Mouse (Mus musculus) midbrain, embryonic 15.5 days (tissue): ENCODE data around the gene Ccdc188. TPM values are rescaled to one million over a fixed set of nuclear protein-coding genes. Genes with fewer than 3 reads are reported as not detected.

ENCODE experiments used
- ATAC-seq: fragments of 200-750 bp; cut with Nextera tagmentation; replicated peaks from 2 replicates; pipeline ENCODE4 v1.8.0; 2017; ENCODE audit warnings: moderate TSS enrichment
- H3K27ac ChIP-seq: fragments of 300-500 bp; sonication (generic); 2 replicates; pipeline ENCODE4 v1.5.1; 2015; ENCODE audit warnings: mild to moderate bottlenecking, inconsistent platforms
- H3K27me3 ChIP-seq: fragments of 300-500 bp; sonication (generic); replicated peaks from 2 replicates; pipeline ENCODE4 v1.6.1; 2015; ENCODE audit warnings: inconsistent platforms
- H3K36me3 ChIP-seq: fragments of 300-500 bp; sonication (generic); replicated peaks from 2 replicates; pipeline ENCODE4 v1.6.1; 2015; ENCODE audit warnings: inconsistent platforms
- H3K4me1 ChIP-seq: fragments of 300-500 bp; sonication (generic); 2 replicates; pipeline ENCODE4 v1.6.1; 2015; ENCODE audit warnings: inconsistent platforms
- H3K4me2 ChIP-seq: fragments of 300-500 bp; sonication (generic); 2 replicates; pipeline ENCODE4 v1.6.1; 2015; ENCODE audit warnings: inconsistent platforms, mild to moderate bottlenecking, moderate library complexity
- H3K4me3 ChIP-seq: fragments of 300-500 bp; sonication (generic); 2 replicates; pipeline ENCODE4 v1.5.1; 2015; ENCODE audit warnings: mild to moderate bottlenecking, inconsistent platforms
- H3K9ac ChIP-seq: fragments of 300-500 bp; sonication (generic); 2 replicates; pipeline ENCODE4 v1.6.1; 2015; ENCODE audit warnings: mild to moderate bottlenecking, inconsistent platforms
- H3K9me3 ChIP-seq: fragments of 300-500 bp; sonication (generic); 2 replicates; pipeline ENCODE4 v1.6.1; 2016; ENCODE audit warnings: inconsistent platforms
- WGBS: fragments of 180-500 bp; shearing (Covaris S2); methylation state at CpG from one replicate; pipeline ENCODE4 v1.1.7; 2015; ENCODE audit warnings: mixed read lengths; 5-methylcytosine and 5-hydroxymethylcytosine counted together
- polyA plus RNA-seq: library from polyadenylated mRNA; unstranded; fragments of >200 nt; fragmentation: Nextera tagmentation; extraction: Ambion mirVana; gene quantifications from 2 replicates; pipeline ENCODE4 v1.2.1, GENCODE M21; 2015

Gene Ccdc188
- polyA plus RNA-seq, 1 experiment from 2014 or later, result 0.14 TPM

DNA sequence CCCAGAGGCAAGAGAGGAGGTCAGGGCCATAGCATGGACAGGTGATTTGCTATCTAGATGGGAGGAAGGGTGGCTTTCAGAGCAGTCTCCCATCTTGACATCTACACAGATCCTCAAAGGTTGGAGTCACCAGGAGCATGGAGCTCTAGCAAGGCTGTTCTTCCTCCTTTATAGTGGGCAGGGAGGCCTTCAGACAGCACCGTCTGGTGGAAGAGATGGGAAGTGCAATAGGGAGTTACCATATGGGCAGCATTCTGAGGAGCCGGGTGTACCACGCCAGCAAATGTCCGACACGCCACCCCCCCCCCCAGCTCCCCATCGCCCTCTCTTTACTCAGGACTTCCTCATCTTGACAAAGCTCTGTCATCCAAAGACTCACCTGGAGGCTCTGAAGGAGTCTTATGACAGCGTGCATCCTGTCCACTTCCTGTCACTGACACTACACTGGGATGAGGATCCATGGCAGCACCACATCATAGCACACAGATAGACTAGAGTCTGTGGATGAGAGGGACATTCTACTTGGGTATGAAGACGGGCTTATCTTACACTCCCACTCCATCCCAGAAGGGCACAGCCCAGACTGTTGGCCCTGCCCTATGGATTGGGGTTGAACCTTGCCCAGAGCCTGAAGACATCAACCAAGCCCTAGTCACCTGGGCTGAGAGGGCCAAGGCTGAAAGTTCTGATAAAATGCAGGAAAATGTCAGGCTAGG is 6.8 kb upstream of the Ccdc188 start:
- Histone ChIP-seq H3K27ac (no peak overlapping the region), H3K4me1 (peaks cover 46% of the 10 kb centered on the region), H3K9ac (no peak overlapping the region), H3K27me3 (0 out of 2 replicates have a peak, but pooled peaks cover 2% of the 10 kb centered on the region), H3K4me3 (no peak overlapping the region), H3K36me3 (no peaks in the 10 kb centered on the region), H3K9me3 (no peaks in the 10 kb centered on the region), H3K4me2 (no peak overlapping the region)
- ATAC-seq, result no peak
- WGBS, result 27% methylated on average over 8 of the region's 8 CpGs

DNA sequence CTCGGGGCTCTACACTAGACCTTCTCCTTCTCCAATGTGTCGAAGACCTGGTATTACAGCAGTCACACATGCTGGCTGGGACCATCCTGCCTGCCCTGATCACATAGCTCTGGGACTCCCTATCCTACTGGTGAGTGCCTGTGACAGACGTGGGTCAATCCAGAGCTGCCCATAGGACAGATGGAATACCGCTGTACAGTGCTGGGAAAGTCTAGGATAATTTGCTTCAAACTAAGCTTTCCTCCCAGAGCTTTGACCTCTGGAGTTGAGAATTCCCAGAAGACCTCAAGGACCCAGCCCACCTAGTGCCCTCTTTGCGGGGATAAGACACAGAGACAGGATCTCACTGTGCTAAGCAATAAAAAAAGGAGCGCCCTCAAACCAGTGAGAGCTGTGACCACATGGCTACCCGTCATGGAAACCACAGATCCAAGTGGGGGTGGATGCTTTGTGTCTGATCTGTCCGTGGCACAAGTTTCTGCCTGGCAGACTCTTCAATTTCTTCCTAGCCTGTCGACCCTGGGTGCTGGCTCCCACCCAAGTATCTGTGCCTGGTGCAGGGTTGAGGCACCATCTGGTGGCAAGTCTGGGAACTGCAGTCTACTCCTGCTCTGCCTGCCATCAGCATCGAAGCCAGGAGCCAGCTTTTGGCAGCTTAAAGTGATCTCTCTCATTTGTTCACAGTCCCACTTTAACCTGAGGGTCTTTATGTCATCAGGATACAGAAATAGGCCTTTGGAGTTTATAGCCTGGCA is 6.1 kb upstream of the Ccdc188 start:
- Histone ChIP-seq H3K4me3 (no peak overlapping the region), H3K27me3 (0 out of 2 replicates have a peak, but pooled peaks cover under 1% of the 10 kb centered on the region), H3K4me2 (no peak overlapping the region), H3K27ac (no peak overlapping the region; the same call in 1 of the 2 replicates), H3K4me1 (peaks cover 50% of the 10 kb centered on the region), H3K9me3 (no peaks in the 10 kb centered on the region), H3K36me3 (no peaks in the 10 kb centered on the region), H3K9ac (no peak overlapping the region)
- peak; percentile 6; the same call in 1 of the 2 replicates for ATAC-seq
- WGBS, result 47% methylated on average over 10 of the region's 10 CpGs

DNA sequence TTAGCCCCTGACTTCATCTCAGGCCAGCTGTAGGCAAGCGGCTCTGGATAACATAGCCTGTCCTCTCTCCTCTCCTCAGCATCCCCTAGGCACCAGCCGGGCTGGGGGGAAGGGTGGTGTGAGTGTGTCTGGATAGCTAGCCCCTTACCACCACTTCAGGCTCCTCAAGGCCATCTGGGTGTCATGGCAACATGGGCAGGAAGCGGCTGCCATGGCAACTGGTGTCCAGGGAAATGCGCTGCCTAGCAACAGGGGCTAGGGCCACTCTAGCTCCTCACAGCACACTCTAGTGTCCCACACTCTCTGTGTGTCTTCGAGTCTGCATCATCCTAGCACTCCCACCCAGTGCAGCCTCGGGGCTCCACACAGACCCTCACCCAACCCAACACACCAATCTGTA is 4.0 kb upstream of the Ccdc188 start:
- peaks cover 55% of the 10 kb centered on the region for H3K4me1 ChIP-seq

DNA sequence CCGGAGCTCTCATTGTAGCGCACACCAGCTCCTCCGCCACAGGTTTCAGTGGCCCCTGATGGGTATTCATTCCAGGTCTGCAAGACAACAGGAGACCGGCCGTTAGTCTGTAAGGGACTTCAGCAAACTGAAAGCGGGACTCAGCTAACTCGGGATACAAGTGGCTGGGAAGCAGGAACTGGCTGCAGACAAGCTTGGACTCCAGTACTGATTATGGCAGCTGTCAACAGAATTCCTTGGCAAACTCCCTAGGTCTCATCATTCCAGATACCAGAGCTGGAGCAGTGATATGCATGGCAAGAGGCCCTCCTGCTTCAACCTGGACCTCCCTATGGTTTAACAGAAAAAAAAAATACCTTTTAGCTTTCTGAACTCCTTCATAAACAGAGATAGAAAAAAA is 2.8 kb upstream of the Ccdc188 start:
- Histone ChIP-seq H3K4me1 (peaks cover 56% of the 10 kb centered on the region), H3K27ac (peak overlapping the region; percentile 85), H3K4me2 (peak overlapping the region; percentile 49), H3K4me3 (peak overlapping the region; percentile 25), H3K9ac (peak overlapping the region; percentile 37; the same call in 1 of the 2 replicates), H3K27me3 (no peaks in the 10 kb centered on the region), H3K9me3 (no peaks in the 10 kb centered on the region), H3K36me3 (no peaks in the 10 kb centered on the region)
- no peak for ATAC-seq
- WGBS, result 59% methylated on average over 7 of the region's 7 CpGs

More for the DNA sequence above, 4.0 kb upstream of the Ccdc188 start:
- H3K36me3 ChIP-seq, result no peaks in the 10 kb centered on the region
- no peaks in the 10 kb centered on the region for H3K9me3 ChIP-seq
- H3K4me2 ChIP-seq, result peak overlapping the region; percentile 49
- WGBS, result 3% methylated on average over 6 of the region's 6 CpGs
- peak overlapping the region; percentile 85 for H3K27ac ChIP-seq
- peak; percentile 94 for ATAC-seq
- no peaks in the 10 kb centered on the region for H3K27me3 ChIP-seq
- peak overlapping the region; percentile 25 for H3K4me3 ChIP-seq
- H3K9ac ChIP-seq, result peak overlapping the region; percentile 37; the same call in 1 of the 2 replicates

DNA sequence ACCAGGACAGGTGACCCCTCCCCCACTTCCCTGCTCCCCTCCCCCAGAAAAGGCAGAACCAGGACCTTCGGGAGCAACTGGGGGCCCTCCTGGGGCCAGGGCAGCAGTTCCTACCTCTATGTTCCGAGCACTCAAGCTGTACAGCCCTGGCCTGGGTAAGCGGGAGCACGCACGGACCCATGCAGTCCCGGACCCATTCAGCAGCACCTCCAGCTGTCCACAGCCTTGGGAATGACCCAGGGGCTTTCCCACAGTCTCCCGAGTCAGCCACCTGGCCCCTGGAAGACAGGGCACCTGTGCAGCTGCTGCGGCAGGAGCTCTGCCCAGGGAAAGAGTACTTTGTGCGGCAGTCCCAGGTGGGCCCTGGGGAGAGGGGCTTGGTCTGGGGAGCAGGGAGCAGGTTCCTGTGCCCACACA is 909 bp downstream of the Ccdc188 start:
- peaks cover 14% of the 10 kb centered on the region for H3K36me3 ChIP-seq
- no peaks in the 10 kb centered on the region for H3K9me3 ChIP-seq
- H3K4me3 ChIP-seq, result no peak overlapping the region
- H3K9ac ChIP-seq, result no peak overlapping the region
- no peak overlapping the region for H3K4me2 ChIP-seq
- H3K4me1 ChIP-seq, result peaks cover 39% of the 10 kb centered on the region
- no peak for ATAC-seq
- H3K27ac ChIP-seq, result no peak overlapping the region
- 83% methylated on average over 9 of the region's 9 CpGs for WGBS
- no peaks in the 10 kb centered on the region for H3K27me3 ChIP-seq

DNA sequence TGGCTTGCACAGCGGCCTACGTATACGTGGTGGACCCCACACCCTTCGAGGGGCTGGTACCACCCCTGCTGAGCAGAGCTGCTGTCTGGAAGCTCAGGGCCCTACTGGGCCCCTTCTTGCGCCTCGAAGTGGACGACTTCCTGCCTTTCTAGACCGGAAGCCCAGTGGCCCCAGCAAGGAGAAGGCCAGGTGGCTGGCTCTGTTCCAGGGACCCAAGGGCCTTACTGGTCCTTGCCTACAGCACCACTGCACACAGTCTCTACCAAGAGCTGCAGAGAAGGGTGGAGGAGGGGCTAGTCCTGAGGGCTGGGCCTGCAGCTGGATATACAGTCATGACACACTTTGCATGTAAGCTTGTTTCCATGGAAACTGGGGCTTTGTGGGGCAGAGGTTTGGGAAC is 2.3 kb downstream of the Ccdc188 start:
- Histone ChIP-seq H3K9me3 (no peaks in the 10 kb centered on the region), H3K27me3 (no peaks in the 10 kb centered on the region), H3K9ac (no peak overlapping the region), H3K4me2 (no peak overlapping the region), H3K4me3 (no peak overlapping the region), H3K27ac (no peak overlapping the region), H3K4me1 (peaks cover 25% of the 10 kb centered on the region), H3K36me3 (peaks cover 28% of the 10 kb centered on the region)
- 66% methylated on average over 8 of the region's 8 CpGs for WGBS
- ATAC-seq, result no peak

DNA sequence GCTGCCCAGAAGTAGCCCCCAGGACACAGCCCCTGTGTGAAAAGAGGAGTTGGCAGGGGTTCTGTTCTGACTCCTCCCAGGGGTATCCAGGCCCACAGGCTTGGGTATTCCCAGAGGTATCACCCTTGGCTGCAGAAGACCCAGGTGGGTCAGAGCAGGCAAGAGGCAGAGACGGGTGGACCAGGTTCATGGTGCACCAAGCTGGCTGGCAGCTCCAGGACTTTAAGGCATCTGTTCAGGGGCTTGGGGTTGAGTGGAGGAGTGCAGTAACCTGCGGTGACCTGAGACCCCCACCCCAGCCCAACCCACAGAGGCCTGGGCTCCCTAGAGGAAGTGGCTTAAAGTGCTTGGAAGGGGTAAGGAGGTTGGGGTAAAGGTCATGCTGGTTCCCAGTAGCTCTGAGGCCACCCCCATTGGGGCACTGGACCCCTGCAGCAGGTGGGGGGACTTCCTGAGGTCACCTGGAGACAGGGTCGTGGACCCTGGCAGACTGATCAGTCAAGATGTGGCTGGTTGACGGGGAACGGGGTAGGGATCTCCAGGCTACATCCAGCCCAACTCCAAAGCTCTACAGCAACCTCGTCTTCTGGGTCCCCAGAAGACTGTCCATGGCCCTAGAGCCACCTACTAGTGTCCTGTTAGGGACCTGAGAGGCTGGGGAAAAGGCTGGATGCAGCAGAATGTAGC is 3.3 kb downstream of the Ccdc188 start:
- H3K4me3 ChIP-seq, result no peak overlapping the region
- no peaks in the 10 kb centered on the region for H3K9me3 ChIP-seq
- peaks cover 15% of the 10 kb centered on the region for H3K4me1 ChIP-seq
- 91% methylated on average over 6 of the region's 6 CpGs for WGBS
- no peaks in the 10 kb centered on the region for H3K27me3 ChIP-seq
- no peak overlapping the region for H3K4me2 ChIP-seq
- no peak overlapping the region for H3K27ac ChIP-seq
- ATAC-seq, result 0 out of 2 replicates have a peak, but pooled peaks have one; percentile 6
- peaks cover 38% of the 10 kb centered on the region for H3K36me3 ChIP-seq
- H3K9ac ChIP-seq, result no peak overlapping the region

DNA sequence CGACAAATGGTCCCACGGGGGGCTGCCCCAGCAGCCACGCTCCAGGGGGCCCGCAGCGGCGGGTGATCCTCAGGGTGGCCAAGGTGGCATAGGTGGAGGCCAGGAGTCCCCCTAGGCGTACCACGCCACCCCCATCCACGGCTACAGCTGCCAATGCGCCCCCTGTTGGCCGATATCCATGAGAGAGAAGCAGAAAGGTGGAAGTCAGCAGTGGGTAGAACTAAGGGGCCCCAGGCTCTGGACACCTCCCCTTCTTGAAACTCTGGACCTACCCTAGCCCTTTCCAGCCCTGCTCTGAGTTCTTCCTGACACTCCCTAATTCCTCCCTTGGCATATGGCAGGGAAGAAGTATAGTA is 3.8 kb downstream of the Ccdc188 start:
- H3K4me1 ChIP-seq, result peaks cover 12% of the 10 kb centered on the region
- ATAC-seq, result no peak
- no peak overlapping the region for H3K27ac ChIP-seq
- WGBS, result 77% methylated on average over 11 of the region's 11 CpGs
- no peak overlapping the region for H3K4me2 ChIP-seq
- H3K27me3 ChIP-seq, result no peaks in the 10 kb centered on the region
- no peak overlapping the region for H3K9ac ChIP-seq
- no peaks in the 10 kb centered on the region for H3K9me3 ChIP-seq
- peaks cover 38% of the 10 kb centered on the region for H3K36me3 ChIP-seq
- H3K4me3 ChIP-seq, result no peak overlapping the region

DNA sequence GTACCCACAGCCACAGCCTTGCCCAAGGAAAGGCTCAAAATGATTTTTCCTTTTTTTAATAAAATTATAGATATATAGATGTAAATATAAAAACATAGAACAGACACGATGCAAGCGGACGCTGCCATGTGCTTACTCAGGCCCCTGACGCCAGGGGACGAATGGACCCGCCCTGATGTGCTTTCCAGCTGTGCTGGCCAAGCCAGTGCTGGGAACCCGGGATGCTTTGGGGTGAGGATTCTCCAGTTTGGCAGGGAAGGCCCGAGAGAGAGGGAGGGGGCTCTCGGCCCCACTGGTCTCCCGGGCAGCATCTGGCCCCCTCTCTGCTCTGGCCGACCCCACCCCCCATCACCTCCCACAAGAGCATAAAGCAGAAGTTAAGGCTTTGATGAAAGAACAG is 4.5 kb downstream of the Ccdc188 start:
- H3K4me3 ChIP-seq, result no peak overlapping the region
- no peak overlapping the region for H3K4me2 ChIP-seq
- no peak overlapping the region for H3K27ac ChIP-seq
- H3K9ac ChIP-seq, result no peak overlapping the region
- H3K27me3 ChIP-seq, result no peaks in the 10 kb centered on the region
- no peak for ATAC-seq
- H3K9me3 ChIP-seq, result no peaks in the 10 kb centered on the region
- H3K4me1 ChIP-seq, result peaks cover 12% of the 10 kb centered on the region
- WGBS, result 88% methylated on average over 11 of the region's 11 CpGs
- peaks cover 43% of the 10 kb centered on the region for H3K36me3 ChIP-seq

DNA sequence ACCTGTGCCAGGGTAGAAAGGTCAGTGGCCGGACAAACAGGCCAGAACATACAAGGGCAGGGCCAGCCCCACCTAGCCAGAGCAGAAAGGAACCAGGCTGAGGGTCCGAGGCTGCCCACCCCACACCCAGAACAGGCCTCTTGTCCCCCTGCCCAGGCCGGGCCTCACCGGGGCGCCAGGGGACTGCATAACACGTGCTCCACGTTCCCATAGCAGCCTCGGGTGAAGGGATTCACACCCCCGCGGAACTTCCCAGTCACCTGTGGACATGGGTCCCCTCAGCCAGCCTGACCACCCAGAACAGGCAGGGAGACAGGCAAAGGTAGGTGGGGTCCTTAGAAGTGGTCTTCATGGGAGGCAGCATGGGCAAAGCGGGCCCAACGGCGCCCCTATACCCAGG is 9.5 kb downstream of the Ccdc188 start:
- Histone ChIP-seq H3K4me2 (no peak overlapping the region), H3K27me3 (no peaks in the 10 kb centered on the region), H3K27ac (no peak overlapping the region), H3K4me1 (peaks cover 16% of the 10 kb centered on the region), H3K9ac (no peak overlapping the region), H3K36me3 (peaks cover 53% of the 10 kb centered on the region), H3K9me3 (no peaks in the 10 kb centered on the region), H3K4me3 (no peak overlapping the region)
- ATAC-seq, result no peak
- WGBS, result 94% methylated on average over 13 of the region's 13 CpGs

DNA sequence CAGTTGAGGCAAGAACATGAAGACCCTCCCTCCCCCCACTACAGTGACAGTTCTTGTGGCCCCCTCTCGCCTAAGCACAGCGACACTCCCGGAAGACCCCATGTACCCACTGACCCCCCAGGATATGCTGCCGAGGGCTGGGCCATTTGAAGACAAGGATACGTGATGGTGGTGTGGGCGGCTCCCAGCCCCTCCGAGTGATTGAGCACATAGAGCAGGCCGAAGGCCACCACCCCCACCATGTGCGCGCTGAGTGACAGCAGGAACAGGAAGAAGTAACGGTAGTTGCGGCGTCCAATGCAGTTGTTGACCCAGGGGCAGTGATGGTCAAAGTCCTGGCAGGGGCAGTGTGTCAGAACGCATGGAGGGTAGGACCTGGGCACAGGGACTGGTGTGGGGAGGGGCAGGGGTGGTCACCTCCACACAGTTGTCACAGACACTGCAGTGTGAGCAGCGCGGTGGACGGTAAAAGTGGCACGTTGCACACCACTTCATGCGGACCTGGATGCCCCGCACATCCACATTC is 10.3 kb downstream of the Ccdc188 start:
- H3K27ac ChIP-seq, result no peak overlapping the region
- no peaks in the 10 kb centered on the region for H3K9me3 ChIP-seq
- H3K27me3 ChIP-seq, result no peaks in the 10 kb centered on the region
- H3K36me3 ChIP-seq, result peaks cover 45% of the 10 kb centered on the region
- no peak overlapping the region for H3K4me2 ChIP-seq
- H3K9ac ChIP-seq, result no peak overlapping the region
- no peak overlapping the region for H3K4me3 ChIP-seq
- H3K4me1 ChIP-seq, result peaks cover 16% of the 10 kb centered on the region
- no peak for ATAC-seq
- 95% methylated on average over 20 of the region's 20 CpGs for WGBS

DNA sequence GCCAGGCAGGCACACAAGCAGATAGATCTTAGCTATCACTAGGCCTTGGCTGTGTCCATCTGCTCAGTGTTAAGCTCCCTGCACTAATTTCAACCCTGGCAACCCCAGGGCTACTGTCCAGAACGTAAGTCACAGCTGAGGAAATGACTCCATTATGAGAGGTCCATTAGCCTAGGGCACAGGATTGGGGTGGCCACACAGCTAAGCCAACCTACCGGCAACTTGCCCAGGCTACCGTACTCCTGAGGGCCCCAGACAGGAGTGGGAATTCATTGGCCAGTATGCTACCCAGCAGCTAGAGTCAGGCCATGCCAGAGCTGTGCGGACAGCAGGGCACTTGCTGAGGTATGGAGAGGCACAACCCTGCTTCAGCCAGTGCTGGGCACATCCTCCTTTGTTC is 11.2 kb downstream of the Ccdc188 start:
- 90% methylated on average over 4 of the region's 4 CpGs for WGBS
- Histone ChIP-seq H3K4me2 (no peak overlapping the region), H3K27ac (no peak overlapping the region), H3K9ac (no peak overlapping the region), H3K36me3 (peaks cover 36% of the 10 kb centered on the region), H3K4me1 (peaks cover 24% of the 10 kb centered on the region), H3K27me3 (no peaks in the 10 kb centered on the region), H3K9me3 (no peaks in the 10 kb centered on the region), H3K4me3 (no peak overlapping the region)
- ATAC-seq, result no peak
